Mouse (Mus musculus) embryo, embryonic 10.5 days (tissue): ENCODE measurements around the gene Fam19a2.

ENCODE experiments used
- DNase-seq: peaks from one replicate; pipeline ENCODE4 v3.0.0-alpha.2; 2015; ENCODE audit warnings: low spot score

The Fam19a2 gene

GRCm38 (mm10) chr10:123748317-123748716, 484.5 kb downstream of the Fam19a2 start:
- DNase-seq = no peak

- peak; percentile 28 for DNase-seq
Measured at GRCm38 (mm10) chr10:123751676-123752280, 488.0 kb downstream of the Fam19a2 start.

- DNase-seq = no peak
Measured at GRCm38 (mm10) chr10:123752755-123753154, 489.0 kb downstream of the Fam19a2 start.

- DNase-seq = no peak
Measured at GRCm38 (mm10) chr10:123753996-123754395, 490.2 kb downstream of the Fam19a2 start.

- no peak for DNase-seq
Measured at GRCm38 (mm10) chr10:123789374-123789773, 525.6 kb downstream of the Fam19a2 start.
